Mouse (Mus musculus) cerebellum, postnatal 14 days (tissue): Measurements from ENCODE around the gene Fndc9.

Experiments
- DNase-seq, 2 experiments: peaks; one replicate each; pipeline ENCODE4 v3.0.0; 2021; ENCODE audit warnings: mixed read lengths in 2 of 2

Fndc9 gene

DNA sequence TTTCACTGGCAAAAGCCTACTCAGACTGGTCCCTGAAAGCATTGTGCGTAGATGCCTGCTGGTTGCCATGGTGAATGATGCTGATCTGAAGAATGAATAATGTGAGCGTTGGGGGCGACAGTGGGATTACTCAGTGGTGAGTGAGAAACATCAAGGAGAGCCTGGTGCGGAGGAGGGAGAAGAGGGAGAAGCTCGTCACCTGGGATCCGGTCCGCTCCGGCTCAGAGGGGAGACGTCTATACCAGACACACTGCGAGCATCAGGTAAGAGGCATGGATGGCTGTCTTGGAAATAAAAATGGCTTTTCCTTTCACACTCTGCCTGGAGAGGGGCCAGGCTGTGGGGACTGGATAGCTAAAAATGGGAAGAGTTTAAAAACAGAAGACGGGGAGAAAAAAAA lies at the start of gene Fndc9:
Gene Fndc9, plus strand, starts transcription at position 198 of the 400 bp plus-strand sequence.
- DNase-seq = no peak

DNA sequence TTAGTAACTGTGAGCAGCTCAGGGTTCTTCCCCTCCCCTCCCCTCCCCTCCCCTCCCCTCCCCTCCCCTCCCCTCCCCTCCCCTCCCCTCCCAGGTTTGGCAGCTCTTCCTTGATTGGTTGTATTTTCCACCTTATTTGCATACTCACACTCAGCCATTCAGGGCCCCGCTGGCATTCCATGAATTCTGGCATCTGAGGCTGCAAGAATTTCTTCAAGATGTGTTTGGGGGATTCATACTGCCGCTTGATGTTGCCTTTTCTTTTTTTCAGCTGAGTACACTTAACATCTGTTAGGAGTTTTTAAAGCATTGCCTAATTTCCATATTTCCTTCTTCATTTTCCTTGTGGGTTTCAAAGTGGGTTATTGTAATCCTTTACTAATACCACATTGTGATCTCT lies 47.0 kb upstream of the Fndc9 start:
- no peak for DNase-seq

- DNase-seq = no peak
Measured at GRCm38 (mm10) chr11:46194175-46194574, 41.2 kb upstream of the Fndc9 start.

DNA sequence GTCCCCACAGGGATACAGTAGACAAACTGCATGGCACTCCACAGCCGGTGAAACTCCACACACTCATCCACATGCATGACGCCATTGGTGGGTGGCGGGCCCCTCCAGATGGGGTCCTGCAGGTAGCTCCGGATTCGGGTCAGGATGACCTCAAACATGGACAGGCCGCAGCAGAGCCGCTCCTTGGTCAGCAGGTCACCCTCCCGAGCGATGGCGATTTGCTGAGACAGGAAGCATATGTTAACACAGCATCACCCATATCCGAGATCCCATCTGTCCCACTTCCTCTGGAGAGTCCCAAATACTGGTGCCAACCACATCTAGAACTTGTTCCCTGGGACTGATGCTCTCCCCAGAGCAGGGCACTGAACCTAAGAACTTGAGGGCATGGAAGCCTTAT lies 34.7 kb upstream of the Fndc9 start:
- DNase-seq = peak; percentile 24 to 31

DNA sequence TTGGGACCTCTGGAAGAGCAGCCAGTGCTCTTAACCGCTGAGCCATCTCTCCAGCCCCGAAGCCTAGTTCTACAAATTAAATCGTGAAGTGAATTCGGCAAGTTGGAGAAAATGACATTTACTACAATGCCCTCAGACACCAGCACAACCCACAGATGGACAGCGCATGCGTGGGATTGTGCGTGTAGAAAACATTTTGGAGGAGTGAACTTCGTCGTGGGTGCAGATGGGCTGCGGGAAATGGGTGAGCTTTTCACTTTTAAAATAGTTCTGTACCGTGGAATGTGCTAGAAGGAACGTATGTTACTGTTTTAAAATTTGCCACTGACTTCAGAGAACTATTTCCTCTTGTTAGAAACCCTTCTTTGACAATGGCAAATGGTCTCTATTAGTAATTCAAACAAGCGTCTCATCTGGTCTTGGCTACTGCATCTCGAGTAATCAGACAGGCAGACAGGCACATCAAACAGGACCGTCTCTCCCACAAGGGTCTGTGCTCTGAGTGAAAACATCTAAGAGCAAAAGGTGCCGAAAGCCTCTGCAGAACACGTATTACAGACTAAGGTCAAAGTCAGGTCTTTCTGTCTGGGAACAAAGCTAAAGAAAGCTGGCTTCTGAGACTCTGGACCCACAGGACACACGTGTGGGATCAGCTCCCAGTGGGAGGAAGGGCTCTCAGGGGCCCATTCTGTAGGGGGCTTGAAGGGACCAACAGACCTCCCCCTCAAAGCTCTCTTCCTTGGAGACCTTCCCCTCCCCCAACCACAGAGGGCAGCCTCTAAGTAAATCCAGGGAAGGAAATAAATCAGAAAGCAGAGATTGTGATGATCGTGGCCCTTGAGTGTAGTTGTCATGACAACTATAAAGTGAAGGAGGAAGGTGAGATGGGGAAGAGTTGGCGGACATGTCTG lies 33.4 kb upstream of the Fndc9 start:
- no peak for DNase-seq

GRCm38 (mm10) chr11:46202547-46202887 lies 32.8 kb upstream of the Fndc9 start:
- DNase-seq = no peak

GRCm38 (mm10) chr11:46204841-46205240 lies 30.5 kb upstream of the Fndc9 start:
- DNase-seq = no peak

DNA sequence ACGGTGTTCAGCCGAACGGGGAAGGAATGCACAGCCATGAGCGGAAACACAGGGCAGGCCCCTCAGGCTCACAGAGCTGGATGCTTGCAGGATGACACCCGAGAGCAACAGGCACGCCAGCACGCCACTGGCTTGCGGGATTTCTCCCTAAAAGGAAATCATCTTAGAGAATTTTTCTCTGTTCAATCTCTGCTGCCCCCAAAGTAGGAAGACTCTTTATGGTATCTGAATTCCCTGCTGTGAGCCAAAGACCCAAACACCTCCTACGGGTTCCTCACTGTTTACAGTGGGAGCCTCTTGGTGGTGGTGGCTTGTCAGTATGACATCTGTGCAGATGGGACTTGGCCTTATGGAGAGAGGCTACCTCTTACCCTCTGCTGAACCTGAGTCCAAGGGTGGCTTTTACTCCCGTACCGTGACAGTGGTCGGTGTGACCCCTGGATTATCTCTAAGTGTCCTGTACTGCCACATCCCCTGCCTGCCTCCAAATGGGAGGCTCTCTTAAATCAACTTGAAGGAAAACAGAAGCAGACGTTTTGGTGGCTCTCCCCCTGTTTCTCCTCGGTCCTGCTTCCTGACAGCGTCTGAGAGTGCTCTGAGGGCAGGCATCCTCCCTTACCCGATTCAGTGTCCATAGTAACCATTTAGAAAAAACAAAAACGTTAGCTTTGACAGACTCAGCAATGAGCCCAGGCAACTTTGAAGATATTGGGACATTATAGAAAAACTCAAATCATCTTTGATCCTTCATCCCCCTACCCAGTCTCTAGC lies 29.5 kb upstream of the Fndc9 start:
- DNase-seq = no peak

- DNase-seq = no peak
Measured at GRCm38 (mm10) chr11:46209884-46210283, 25.4 kb upstream of the Fndc9 start.

GRCm38 (mm10) chr11:46211858-46212257 lies 23.5 kb upstream of the Fndc9 start:
- no peak for DNase-seq

DNA sequence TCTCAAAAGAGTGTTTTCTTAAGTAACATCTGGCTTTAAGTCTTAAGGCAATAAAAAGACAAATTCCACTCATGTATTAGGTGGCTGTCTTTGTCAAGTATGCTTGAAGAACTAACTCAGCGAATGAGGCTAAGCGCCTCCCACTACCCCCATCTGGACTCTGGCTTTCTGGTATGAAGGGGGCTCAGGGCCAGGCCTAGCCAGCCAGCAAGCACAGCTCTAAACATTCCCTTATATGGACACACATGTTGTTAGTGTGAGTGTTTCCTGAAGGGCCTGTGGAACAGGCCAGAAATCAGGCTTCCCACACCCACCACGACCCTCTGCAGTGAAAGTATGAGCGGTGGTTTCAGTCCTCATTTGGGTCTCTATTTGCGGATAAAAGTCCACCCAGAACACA lies 21.5 kb upstream of the Fndc9 start:
- DNase-seq = no peak

- DNase-seq = no peak
Measured at GRCm38 (mm10) chr11:46214368-46215230, 20.7 kb upstream of the Fndc9 start.

GRCm38 (mm10) chr11:46215354-46215753 lies 20.0 kb upstream of the Fndc9 start:
- DNase-seq = peak; percentile 77 to 79

GRCm38 (mm10) chr11:46216669-46217068 lies 18.7 kb upstream of the Fndc9 start:
- peak; percentile 57 to 77 for DNase-seq

DNA sequence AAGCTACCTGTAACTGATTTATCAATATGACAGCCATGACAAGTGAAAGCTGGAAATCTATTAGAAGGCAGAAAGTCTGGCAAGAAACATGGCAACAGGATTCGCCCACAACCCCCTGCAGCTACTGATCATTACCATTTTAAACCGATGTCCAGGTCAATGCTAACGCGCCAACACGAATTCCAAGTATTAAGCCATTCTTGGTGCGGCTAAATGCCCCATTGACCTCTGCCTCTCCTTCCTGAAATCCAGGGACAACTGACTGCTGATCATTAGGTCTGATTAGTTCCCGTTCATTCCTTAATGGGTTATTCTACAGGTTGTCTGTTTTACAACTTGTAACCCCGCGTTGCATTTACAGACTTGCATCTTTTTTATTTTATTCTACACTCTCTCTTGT lies 17.6 kb upstream of the Fndc9 start:
- no peak for DNase-seq

GRCm38 (mm10) chr11:46218584-46218983 lies 16.7 kb upstream of the Fndc9 start:
- no peak for DNase-seq

- no peak for DNase-seq
Measured at GRCm38 (mm10) chr11:46219380-46219779, 16.0 kb upstream of the Fndc9 start.

DNA sequence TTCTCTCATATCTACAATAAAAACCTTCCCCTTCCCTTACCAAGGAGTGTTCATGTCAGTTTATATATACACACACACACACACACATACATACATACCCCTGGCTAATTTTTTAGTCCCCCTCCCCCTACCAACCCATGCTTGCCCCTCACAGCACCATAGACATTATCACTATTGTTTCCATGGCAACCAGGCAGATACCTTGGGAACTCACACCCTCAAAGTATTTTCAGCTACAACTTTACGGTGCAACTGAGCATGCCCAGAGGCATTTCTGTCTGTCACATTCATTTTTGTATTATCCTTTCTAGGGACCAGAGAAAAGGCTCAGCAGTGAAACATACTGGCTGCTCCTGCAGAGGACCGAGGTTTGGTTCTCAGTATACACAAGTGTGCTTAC lies 15.1 kb upstream of the Fndc9 start:
- no peak for DNase-seq

- DNase-seq = no peak
Measured at GRCm38 (mm10) chr11:46223575-46223974, 11.8 kb upstream of the Fndc9 start.

GRCm38 (mm10) chr11:46225345-46225744 lies 10.0 kb upstream of the Fndc9 start:
- DNase-seq = no peak

DNA sequence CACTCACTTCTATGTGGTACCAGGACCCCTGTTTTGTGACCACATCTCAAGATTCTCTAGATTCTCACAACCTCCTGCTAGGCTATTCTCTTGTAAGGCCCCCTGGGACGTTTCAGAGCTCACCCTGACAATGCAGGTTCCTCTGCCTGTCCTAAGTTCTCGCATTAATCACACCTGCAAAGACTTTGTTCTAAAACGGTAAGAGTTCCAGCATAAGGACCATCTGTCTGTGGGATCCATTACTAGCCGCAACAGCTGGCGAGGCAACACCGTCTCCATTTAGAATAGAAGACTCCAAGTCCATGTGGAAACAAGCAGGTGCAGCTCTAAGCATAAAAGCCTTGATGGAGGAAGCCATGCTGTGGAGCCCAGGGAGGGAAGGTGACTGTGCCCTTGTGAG lies 5.1 kb upstream of the Fndc9 start:
- no peak for DNase-seq

DNA sequence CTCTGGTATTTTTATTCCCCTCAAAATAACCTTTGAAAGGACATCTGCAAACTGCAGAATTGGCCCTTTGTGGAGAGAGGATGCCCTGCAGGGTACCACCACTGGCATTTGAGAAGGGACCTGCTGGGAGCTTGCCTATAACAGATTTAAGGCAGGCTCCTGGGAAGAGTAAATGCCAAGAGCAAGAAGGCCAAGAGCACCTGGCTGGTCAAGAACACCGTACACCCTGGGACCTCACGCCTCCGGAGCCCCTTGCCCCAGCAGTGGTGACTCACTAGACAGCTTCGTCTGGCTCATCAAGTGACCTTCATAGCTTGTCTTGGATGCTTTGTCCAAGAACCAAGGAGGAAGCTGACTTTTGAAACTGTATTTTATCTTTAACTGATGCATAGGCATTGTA lies 2.5 kb upstream of the Fndc9 start:
- no peak for DNase-seq

- peak; percentile 30 to 31 for DNase-seq
Measured at GRCm38 (mm10) chr11:46233966-46234365, 1.4 kb upstream of the Fndc9 start.
